Mouse (Mus musculus): ENCODE measurements around the gene Tsc22d2.

DNA sequence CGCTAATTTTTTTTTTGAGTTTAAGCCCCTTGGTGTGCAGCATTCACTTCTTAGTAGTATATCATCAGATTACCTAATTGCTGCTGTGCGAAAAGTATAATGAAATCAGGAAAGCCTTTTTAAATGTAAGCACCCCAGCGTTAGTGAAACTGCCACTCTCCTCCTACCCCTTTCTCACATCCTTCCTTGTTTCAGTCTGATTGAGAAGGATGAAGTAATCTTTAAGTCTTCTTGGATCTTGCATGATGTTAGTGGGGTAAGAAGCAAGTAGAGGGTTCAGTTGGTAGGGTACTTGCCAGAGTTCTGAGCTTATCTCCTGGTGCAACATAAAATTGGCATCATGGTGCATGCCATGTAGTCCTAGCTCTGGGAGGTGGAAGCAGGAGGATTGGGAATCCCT is 35.0 kb downstream of the Tsc22d2 start:
- no peak for TF ChIP-seq EP300 (IDR thresholded peaks at IDR 0.05; ENCODE audit: low read depth)
- no peak for TF ChIP-seq CTCF (IDR thresholded peaks at IDR 0.05; ENCODE audit: low read depth)

Data from heart, postnatal 0 days (tissue).